Mouse (Mus musculus) urinary bladder, adult 18-20 months (tissue): ENCODE results near the gene Stat2.
"Not testable (repeated sequence)": the region's sequence is repeated elsewhere in the genome, so short reads cannot be mapped to it uniquely, and the experiment has no call there.

ENCODE experiments used
- DNase-seq, 2 experiments: peaks; one replicate each; pipeline ENCODE4 v3.0.0; 2022; ENCODE audit warnings: low spot score in 2 of 2, mixed read lengths in 2 of 2

Gene Stat2

GRCm38 (mm10) chr10:128298243-128298642, 27.9 kb downstream of the Stat2 start:
- no peak for DNase-seq

GRCm38 (mm10) chr10:128298702-128299171, 28.4 kb downstream of the Stat2 start, which contains the start of gene Il23a:
Gene Il23a, minus strand, starts transcription at chr10:128298752.
- no peak for DNase-seq

- no peak for DNase-seq
Measured at GRCm38 (mm10) chr10:128302357-128302756, 32.0 kb downstream of the Stat2 start.

GRCm38 (mm10) chr10:128302785-128303125, 32.4 kb downstream of the Stat2 start:
- no peak for DNase-seq

DNA sequence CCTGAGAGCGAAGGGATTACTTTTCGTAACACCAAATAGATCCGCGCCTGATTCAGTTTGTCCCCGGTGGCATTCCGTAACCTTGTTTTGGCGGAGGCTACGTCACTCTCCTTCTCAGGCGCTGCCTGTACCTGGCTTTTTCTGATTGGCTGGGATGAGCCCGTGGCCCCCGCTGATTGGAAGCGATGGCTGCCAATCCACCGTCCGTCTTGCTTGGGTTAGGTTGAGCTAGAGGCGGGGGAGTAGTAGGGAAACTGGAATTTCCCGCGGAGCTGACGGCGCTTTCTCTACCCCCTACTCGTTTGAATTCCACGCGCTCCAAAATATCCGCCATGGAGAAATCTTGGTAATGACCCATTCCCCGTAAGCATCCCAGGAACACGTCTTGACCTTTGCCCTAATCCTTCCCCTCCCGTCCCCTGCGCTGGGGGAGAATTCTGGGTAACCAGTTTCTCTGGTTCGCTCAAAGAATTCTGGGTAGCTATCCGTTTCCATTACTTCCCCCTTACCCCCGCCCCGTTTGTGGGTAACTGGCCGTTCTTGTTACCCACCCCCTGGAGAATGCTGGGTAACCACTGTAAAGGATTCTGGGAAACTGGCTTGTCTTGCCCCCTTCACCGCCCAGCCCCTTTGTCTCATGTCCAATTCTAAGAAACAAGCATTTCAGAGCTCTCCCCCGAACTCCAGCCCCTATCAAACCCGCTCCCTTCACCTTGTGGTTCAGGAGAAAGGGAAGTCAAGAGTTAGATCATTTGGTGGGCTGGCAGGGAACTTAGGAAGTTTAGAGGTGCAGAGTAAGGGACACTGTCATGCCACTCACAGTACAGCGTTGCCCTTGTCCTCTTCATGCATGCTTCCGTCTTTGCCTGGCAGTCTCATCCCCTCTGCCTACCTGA, 33.0 kb downstream of the Stat2 start, which contains the start of gene Pan2:
Gene Pan2 (plus strand): TSS at position 210 of the 896 bp plus-strand sequence.
- peak; percentile 99 to 100 for DNase-seq

GRCm38 (mm10) chr10:128309654-128310053, 39.3 kb downstream of the Stat2 start:
- no peak for DNase-seq

DNA sequence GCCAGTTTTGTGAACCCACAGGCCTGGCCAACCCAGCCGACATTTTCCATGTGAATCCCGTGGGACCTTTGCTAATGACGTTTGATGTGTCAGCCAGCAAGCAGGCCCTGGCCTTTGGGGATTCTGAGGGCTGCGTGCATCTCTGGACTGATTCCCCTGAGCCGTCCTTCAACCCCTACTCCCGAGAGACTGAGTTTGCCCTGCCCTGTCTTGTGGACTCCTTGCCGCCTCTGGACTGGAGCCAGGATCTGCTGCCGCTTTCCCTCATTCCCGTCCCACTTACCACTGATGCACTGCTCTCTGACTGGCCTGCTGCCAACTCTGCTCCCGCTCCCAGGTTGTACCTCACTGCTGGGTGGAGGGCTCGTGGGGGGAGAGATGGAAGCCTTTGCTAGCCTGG, 39.8 kb downstream of the Stat2 start:
- DNase-seq: no peak

GRCm38 (mm10) chr10:128310902-128311301, 40.5 kb downstream of the Stat2 start:
- DNase-seq: no peak

DNA sequence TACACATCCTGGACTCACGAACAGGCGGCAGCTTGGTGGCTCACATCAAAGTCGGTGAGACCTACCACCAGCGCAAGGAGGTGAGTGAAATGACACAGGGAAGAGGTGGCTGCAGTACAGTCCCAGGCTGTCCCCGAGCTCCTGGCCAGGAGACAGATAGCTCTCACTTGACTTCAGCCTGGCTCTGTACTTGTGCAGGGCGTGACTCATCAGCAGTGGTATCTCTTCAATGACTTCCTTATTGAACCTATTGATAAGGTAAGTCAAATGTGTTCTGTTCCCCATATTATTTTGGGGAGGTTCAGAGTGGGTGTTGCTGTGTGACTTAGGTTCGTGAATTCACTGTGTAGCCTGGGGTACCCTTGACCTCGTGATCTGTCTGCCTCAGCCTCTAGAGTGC, 45.2 kb downstream of the Stat2 start:
- DNase-seq: no peak

GRCm38 (mm10) chr10:128321641-128322040, 51.3 kb downstream of the Stat2 start:
- DNase-seq: no peak

GRCm38 (mm10) chr10:128322141-128323108, 52.1 kb downstream of the Stat2 start, which contains the start of gene Cnpy2:
Gene Cnpy2, plus strand, starts transcription at chr10:128322459.
- DNase-seq: peak; percentile 72 to 89

- no peak for DNase-seq
Measured at GRCm38 (mm10) chr10:128323516-128323915, 53.2 kb downstream of the Stat2 start.

- no peak for DNase-seq
Measured at GRCm38 (mm10) chr10:128326825-128327224, 56.5 kb downstream of the Stat2 start.

DNA sequence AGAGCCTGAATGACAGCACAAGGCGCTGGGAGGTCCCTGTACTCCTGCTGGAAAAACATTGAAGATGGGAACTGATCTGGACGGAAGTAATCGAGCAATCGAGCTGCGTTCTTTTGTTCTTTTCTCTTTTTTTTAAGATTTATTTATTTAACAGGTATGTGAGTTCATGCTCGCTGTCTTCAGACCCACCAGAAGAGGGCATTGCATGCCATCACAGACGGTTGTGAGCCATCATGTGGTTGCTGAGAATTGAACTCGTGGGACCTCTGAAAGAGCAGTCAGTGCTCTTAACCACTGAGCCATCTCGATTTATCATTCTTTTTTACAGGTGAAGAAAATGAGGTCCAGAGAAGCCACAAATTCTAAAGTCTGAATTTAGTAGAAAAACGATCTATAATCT, 57.3 kb downstream of the Stat2 start:
- no peak for DNase-seq

- not testable (repeated sequence) for DNase-seq
Measured at GRCm38 (mm10) chr10:128332358-128333249, 62.2 kb downstream of the Stat2 start.

GRCm38 (mm10) chr10:128335582-128335981, 65.2 kb downstream of the Stat2 start:
- DNase-seq: peak; percentile 40 to 55

DNA sequence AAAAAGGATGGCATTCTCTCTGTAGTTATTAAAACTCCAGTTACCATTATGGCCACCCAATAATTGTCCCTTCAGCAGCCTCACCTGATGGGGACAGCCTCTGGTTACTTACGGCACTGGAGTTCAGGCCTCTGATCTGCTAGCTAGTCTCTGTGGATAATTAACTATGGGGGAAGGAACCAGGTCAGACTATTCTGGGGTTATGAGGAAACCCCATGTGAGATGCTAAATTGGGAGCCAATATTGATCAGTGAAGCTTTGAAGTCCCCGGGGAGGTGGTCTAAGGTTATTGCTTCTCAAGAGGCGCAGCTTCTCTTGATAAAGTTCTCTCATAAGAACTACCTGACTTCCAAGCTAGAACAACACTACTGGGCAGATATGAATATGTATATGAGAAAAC, 65.8 kb downstream of the Stat2 start:
- no peak for DNase-seq

DNA sequence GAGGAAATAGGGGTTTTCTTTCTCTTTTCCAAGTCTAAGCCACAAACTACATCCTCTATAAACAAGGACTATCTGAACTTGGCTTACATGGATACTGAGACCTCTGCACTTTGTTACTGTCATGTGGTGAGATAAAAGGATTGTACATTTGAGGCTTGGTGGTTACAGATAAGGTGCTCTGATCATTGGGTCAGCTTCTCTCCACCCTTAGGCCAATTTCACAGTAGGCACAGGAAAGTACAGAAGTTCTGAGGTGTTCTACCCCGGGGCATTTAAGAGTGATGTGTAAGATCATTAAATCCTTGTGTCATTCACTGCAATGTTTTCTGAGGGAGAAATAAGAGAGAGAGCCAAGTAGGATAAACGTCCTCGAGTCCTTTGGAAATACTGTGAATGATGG, 66.2 kb downstream of the Stat2 start:
- no peak for DNase-seq

DNA sequence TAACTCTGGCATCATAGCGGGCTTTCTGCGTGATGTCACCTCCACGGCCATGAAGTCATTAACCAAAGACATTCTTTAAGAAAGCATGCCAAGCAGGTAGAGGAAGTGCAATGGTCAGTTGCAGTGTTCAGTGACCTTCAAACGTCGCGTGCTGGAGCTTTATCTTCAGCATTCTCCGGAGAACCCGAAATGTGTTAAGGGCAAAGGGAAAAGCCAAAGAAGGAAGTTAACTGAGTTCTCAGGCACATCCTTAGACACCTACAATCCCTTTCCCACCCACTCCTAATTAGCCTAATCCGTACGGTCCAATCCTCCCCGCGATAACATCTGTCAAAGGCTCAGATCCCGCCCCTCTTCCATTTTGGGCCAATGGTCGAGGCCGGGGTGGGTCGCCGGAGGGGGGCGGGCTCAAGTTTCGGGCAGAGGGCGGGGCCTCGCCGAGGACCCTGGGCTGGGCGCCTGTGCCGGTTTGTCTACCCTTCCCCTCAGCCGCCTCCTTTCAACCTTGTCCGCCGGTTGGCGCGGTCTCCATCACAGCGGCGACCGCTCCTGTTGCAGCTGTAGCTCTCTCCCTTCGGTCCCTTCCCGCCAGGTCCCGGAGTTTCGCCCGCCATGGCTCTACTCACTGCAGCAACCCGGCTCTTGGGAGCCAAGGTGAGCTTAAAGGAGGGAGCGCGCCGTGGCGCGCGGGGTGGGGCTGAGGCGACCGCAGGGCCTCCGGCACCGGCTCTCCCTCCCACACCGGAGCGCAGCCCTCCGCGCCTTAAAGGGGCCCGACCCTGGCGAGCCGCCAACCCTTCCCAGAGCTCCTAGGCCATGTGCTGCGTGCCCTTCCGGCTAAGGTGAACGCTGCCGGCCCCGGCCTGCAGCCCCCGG, 67.2 kb downstream of the Stat2 start, which contains the start of gene Cs:
Gene Cs (plus strand): TSS at position 429 of the 876 bp plus-strand sequence.
- DNase-seq: peak; percentile 92 to 93

GRCm38 (mm10) chr10:128338415-128338814, 68.1 kb downstream of the Stat2 start:
- DNase-seq: no peak
